Mouse (Mus musculus): ENCODE data around the gene Vsir.

Gene Vsir

DNA sequence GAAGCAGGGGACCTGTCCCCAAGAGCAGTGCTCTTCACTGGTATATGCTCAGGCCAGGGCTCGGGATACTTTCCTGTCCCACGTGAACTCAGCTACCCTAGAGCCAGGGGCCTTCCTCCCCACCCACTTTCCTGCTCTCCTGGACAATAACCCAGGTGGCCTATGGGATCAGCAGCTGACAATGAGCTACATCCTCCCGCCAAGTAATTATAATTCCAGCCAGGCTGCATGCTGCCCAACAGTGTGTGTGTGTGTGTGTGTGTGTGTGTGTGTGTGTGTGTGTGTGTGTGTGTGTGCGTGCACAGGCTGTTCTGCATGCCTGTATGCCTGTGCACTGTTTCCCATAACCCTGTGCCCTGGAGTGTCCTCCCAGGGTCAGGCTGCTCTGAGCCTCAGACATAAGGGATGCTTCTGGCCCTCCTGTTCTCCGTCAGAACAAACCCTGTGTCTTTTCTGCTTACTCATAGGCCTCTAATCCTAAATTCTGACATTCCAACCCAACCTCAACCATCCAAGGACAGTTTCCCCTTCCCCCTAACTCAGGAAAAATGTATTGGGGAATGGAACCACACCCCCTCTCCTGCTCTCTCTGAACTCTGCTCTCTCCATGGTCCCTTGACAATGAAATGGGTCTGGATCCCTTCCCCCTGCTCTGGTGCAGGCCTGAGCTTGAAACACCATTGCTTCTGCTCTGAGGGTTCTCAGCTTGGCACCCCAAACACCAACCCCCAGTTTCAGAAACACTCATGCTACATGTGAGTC is 6.8 kb downstream of the Vsir start:
- peak; percentile 18 for DNase-seq (ENCODE audit: low read depth)

DNA sequence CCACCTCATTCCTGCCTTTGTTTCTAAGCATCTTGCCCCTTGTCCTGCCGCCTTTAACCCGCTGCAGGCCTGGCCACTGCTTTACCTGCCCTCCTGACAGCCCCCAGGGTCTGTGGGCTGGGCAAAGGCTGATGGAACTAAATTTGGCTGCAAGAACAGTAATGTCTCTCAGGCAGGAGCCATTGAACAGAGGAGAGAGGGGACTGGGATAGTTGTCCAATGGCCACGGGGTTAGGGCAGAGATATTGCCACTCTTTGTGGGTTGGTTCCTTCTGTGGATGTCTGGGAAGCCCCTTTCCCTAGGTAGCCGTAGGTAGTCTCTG is 7.3 kb downstream of the Vsir start:
- no peak for DNase-seq (ENCODE audit: low read depth)

DNA sequence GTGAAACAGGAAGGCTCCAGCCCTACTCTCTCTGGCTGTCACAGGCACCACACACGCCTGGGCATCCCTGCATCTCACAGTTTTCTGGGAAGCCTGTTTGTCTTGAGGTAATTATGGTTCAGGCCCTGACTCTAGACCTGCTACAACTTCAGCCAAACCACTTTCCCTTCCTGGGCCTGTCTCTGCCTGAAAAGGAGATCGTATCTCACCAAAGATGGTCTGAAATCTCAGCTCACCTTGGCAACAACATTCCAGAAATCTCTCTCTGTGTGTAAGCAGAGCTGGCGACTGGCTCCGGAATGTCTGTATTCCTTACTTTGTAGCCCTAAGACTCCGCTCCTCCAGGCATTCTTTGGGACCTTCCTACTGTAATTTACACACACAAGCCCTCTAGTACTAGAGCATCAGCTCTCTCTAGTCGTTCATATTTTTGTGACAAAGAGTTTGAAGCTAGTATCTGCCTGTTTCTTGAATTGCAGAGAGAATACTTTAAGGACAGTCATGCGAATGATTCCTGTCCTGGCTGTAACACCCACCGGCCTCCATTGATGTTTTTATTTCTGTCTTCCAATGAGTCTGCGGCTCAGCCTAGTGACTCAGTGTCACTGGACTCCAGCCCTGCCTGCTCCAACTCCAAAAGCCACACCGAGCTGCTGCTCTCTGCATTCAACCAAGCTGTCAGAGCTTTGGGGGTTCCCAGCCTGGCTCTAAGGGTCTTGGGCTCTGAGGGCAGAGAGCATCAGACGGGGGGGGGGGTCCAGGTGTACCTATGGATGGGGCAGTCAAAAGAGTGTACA is 8.4 kb downstream of the Vsir start:
- no peak for DNase-seq (ENCODE audit: low read depth)

DNA sequence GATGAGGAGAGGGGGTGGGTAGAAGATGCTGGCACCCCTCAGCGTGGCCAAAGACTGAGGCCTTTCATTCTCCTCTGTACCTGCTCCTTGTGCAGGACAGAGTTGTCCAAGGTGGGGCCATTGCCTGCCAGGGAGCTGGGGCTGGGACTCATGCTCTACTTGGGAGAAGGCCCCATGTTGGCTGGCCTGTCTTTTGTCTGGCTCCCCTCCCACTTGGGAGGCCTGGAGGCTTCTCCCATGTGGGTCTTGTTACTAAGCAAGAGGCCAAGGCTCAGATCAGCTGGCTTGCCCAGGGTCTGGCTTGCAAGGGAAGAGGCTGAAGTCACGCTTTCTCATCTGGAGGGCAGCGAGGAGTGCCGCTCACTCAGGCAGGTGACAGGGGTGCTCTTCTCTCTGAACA is 10.8 kb downstream of the Vsir start:
- DNase-seq (ENCODE audit: low read depth): no peak

DNA sequence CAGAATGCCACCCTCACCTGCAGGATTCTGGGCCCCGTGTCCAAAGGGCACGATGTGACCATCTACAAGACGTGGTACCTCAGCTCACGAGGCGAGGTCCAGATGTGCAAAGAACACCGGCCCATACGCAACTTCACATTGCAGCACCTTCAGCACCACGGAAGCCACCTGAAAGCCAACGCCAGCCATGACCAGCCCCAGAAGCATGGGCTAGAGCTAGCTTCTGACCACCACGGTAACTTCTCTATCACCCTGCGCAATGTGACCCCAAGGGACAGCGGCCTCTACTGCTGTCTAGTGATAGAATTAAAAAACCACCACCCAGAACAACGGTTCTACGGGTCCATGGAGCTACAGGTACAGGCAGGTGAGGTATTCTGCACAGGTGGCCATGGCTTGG is 11.2 kb downstream of the Vsir start:
- no peak for DNase-seq (ENCODE audit: low read depth)

DNA sequence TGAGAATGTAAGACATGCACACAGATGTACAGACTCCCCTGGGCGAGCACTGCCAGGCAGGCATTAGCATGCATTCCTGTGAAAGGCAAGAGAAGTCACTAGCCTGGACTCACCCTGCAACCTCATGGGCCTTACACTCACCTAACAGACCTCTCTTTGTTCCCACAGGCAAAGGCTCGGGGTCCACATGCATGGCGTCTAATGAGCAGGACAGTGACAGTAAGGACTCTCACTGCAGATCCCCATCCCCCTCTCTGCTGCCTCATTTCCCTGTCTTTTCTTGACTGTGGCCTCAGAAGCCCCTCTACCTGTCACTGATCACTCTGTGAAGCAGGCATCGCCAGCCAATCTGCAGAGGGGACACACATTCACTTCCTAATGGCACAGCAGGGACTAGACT is 12.1 kb downstream of the Vsir start:
- DNase-seq (ENCODE audit: low read depth): no peak

DNA sequence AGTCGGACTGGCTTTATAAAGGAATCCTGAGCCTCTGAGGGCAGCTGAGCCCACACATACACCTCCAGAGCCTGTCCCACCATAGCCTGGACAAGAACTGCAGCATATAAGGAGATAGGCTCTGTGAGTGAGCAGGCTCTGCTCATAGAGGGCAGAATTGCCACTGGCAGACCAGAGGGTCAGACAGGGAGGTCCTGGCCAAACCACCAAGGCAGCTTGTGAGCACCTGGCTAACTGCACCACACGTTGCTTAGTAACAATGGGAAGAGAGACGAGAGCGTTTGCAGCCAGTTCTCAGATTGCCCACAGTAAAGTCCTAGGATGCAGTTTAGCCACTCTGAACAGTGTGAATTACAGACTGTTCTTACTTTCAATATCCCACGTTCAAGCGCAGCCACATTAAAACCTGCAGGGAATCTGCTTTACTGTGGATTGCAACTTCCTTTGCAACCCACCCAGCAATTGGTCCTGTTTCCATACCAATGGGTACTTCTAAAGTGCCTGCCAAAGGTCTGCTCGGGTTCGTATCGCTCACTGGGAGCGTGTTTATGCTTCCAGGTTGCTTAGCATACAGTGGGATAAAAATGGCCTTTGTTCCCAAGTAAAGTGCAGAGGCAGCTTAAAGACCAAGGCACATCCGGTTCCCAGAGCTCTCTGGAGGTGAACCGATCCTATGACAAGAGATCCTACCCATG is 15.1 kb downstream of the Vsir start:
- no peak for DNase-seq (ENCODE audit: low read depth)

DNA sequence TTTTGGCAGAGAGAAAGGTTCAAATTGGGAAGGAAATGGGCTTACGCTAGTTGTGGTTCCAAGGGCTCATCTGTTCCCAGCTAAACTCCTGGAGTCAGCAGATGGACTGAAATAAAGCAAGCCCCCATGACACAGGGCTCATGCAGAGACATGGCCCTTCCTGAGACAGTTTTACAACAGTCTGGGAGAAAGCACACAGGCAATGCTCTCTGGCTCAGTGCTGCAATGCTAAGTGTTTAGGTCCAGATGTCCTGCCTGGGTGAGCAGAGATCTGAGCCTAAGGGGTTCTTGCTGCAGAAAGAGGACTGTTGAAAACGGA is 15.6 kb downstream of the Vsir start:
- DNase-seq (ENCODE audit: low read depth): no peak

DNA sequence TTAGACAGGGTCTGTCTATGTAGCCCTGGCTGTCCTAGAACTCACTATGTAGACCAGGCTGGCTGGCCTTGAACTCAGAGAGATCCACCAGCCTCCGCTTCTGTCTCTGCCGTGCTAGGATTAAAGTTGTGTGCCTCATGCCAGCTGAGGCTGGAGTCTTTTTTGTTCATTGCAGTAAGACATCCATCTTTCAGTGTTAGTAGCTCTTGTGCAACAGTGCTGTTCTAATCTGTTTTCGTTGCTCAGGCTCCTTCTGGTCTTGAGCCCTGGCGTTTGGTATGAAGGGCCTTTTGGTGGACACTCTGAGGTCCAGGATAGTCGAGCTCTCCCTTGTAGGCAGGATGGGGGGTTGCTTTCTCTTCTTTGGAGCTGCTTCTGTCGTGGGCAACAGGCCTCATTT is 16.8 kb downstream of the Vsir start:
- no peak for DNase-seq (ENCODE audit: low read depth)

DNA sequence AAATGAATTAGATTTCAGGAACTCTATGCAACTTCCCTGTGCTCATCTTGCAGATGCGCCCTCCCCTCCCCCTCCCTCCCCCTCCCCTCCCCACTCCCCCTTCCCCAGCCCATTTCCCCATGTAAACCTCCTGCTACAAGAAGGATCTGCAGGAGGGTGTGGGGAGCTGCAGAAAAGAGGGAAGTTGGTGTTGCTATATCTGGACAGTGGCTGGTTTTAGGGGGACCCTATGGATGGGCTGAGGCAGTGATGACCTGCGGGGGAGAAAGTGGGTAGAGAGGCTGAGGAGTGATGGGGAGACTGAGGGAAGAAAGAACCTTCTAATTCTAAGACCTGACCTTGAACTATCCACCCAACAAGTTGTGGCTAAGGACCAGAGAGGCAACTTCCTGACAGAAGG is 20.5 kb downstream of the Vsir start:
- no peak for DNase-seq (ENCODE audit: low read depth)

DNA sequence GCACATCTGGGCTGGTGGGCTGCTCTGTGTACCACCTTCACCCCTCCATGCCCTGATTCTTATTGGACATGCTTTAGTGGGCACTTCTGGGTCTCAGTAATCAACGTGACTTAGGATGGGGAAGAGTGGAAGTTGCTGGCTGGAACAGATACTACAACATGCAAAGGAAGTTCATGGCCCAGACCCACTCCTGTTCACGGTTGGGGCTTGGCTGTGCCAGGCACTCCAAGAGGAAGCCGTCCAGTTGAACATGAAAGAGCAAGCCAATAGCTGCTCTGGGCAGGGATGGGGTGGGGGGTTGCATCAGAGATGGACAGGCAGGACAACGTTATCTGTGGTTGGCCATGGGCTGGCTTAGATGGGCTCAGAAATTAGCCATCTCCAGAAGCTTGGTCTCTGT is 21.3 kb downstream of the Vsir start:
- DNase-seq (ENCODE audit: low read depth): no peak

DNA sequence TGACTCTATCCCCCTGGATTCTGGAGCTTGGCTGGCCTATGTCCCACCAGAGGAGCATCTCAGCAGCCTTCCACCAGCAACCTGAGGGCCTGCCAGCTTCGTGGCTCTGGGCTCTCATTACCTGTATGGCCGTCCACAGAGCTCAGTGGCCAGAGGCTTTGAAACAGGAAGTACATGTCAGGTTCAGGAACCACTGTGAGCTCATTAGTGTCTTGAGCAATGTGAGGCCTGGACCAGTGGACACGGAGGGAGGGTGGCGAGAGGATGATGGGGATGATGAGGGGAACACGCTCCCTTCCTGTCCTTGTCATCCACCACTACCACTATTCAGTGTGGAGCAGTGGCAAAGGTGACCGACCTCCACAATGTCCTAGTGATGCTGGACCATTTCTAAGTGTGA is 22.8 kb downstream of the Vsir start:
- no peak for DNase-seq (ENCODE audit: low read depth)

DNA sequence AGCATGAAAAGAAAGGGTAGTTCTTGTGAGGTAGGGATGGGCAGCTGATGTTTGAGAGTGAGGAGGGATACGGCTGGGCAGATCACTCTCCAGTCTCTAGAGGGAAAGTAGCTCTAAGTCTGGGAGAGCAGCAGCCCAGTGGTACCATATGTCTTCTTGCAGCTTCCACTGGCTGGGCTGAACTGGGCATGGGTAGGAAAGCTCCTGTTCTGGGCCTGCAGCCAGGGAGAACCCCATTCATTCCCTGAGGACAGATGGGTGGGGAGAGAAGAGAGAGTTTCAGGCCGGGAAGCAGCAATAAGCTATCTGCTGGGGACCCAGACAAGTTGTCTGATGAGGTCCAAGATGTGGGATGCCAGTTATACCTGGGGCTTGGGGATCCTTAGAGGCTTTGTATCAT is 23.4 kb downstream of the Vsir start:
- no peak for DNase-seq (ENCODE audit: low read depth)

DNA sequence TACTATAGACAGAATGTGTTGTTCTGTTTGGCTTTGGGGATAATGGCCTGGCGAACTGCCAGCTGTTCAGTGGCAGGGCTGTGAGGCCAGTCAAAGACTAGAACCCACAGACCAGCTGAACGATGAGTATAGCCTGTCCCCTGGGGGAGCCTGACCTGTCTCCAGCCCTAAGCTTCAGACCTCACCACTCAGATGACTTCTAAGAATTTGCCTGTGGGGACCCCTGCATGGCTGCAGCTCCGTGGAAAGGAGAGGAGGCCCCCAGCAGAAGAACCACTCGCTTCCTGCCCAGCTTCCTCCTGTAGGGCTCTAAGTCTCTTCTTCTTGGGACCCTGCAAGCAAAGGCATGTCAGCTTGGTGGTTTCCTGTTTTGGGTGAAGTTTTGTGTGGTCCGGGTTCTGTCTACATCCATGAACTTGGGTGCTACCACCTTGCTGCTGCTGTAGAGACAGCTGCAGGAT is 24.0 kb downstream of the Vsir start:
- DNase-seq (ENCODE audit: low read depth): peak; percentile 71

DNA sequence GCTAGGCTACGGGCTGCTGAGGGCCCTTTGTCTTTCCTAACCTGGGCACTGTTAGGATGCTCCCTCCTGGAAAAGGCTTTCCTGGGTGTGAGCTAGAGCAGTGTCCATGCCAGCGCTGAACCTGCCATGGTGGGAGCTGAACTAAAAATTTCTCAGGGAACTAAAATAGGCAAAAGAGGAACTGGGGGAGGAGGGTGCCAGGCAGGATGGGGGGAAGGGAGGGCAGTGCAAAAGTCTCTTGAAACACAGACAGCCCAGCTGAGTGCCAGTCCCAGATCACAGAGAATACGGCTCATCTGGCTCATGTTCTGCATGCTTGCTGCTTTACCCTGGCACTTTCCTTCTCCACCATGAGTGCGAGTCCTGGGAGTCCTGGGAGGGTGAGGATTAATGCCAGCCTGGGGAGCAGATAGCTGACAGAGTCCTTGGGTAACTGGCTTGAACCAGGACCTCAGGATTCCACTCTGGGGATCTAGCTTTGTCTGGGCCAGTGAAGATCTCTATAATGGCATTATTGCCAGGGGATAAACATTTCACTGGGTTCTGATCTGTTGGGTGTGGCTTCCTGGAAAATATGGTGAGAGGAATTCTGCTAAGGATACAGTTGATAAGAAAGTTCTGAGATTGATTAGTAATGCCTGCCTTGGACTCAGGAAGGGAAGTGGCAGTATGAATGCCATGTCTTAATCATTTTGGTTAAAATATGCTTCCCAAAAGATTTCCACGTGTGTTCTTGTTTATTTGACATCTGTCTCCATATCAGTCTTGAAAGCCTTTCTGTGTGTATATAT is 25.1 kb downstream of the Vsir start:
- peak; percentile 60 for DNase-seq (ENCODE audit: low read depth)

DNA sequence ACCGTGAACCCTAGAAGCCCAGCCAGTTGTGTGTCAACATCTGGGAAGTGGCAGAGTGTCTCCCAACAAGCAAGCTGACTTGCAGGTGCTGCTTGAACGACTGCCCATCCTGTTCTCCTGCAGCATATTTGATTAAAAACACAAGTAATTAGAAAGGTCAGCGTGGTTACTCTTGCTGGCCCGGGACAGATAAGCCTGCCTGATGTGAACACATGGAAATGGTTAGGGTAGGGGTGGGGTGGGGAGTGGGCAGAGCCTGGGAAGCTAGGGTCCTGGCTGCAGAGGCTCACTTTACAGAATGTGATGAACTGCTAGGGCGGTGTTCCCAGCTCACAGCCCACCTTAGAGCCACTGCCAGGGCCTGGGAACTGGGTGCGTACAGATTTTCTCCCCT is 26.9 kb downstream of the Vsir start:
- DNase-seq (ENCODE audit: low read depth): no peak

DNA sequence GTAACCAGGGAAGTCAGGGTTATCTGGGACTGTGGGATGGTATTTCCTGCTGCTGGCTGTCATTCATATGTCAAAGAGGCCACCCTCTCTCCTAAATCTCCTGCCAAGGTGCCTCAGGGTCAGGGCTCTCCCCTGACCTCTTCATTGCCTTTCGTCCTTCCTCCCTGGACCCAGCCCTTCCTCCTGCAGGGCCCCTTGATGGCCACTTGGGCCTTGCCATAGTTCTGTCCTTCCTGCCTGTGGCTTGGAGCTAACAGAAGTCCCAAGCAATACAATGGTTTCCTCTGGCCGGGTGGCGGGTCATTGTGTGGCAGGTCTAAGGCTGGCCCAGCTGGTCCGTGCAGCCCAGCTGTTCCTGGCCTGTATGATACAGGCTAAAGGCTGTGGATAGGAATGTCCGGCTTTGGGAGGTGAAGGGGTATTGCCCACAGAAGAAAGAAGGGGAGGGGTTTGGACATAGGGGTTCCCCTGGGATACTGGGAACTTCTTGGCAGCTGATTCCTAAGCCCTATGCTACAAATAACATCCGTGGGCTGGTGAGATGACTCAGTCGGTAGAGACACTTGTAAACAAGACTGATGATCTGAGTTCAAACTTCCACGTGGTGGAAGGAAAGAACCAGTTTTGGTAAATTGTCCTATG is 27.4 kb downstream of the Vsir start:
- peak; percentile 51 for DNase-seq (ENCODE audit: low read depth)

DNA sequence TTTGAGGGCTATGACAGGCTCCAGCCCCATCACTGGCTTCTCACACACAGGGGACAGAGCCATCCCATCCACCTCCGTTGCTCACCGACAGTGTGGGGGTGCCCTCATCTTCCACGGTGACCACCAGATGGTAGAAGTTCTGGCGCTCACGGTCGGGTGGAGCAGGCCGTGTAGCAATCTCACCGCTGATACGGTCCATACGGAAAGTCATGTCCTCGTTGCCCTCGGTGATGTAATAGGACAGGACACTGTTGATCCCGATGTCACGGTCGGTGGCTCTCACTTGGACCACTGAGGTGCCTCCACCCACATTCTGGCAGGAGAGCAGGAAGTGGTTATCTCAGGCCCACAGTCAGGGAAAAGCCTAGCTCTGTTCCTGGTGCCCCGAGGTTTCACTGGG is 30.1 kb downstream of the Vsir start:
- no peak for DNase-seq (ENCODE audit: low read depth)

DNA sequence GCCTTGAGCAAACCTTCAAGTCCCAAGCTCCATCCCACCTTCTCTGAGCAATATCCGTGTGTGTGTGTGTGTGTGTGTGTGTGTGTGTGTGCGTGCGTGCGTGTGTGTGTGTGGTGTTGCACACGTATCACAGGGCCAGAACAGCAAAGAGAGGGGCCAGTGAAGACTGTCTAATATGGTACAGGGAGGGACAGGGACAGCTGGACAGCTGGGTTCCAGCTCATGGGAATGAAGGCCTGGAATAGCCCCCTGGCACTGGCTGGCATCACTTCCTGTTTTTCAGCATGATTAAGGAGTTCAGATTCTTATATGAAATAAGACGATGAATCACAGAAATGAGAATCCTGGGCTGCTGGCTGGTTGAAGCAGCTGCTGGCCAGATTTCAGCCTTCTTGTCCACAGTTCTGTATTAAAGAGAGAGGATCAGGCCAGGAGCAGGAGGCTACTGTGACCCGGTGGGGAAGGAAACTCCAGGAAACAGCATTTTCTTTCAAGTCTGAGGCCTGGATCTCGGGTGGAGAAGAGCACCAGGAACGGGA is 32.8 kb downstream of the Vsir start:
- no peak for DNase-seq (ENCODE audit: low read depth)

DNA sequence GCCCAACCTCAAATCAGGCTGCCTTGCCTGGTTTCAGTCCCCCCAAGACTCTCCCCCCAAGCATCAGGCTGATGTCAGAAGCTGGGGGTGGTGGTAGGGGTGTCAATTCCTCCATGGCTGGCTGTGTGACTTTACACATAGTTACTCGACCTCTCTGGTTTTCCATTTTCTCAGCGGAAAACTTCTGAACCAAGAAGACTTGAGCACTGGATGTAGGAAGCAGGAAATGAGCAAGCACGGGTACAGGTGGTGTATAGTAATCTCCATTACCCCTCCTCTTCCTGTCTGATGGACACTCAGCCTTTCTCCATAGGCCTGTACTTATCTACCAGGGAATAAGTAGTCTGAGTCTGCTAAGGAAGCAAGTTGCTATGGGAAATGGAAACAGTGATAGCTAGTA is 33.6 kb downstream of the Vsir start:
- DNase-seq (ENCODE audit: low read depth): peak; percentile 61

DNA sequence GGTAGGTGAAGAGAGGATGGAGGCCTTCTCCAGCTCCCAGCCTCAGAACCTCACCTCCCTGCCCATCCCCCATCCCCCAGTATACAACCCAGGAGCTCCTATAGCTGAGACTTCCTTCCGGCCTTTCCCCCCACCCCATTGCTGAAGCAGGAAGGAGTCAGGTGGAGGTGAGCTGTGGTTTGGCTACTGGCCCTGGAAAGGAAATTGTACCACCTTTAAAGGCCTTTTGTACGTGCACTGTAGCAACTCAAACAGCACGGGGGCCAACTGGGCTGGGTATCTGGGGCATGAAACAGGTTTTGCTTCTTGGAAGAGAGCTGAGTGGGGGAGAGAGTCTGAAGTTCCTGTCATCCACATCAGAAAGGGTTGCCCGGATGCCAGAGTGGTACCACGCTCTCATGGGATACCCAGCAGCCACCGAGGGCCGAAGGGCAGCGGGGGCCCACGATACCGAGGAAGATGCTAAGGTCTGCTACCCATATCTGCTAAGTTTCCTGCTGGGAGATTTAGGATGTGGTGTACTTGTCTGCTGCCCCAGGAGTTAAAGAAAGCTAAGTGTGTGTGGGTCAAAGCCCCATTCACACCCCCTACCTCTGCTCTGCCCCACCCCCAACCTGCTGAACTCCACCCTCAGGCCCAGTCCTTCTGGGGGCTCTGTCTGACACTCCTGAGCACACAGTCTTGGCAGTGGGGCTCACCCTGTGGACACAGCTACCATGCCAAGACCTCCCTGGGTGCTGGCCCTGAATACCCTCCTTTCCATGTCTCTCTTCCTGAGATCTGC is 34.7 kb downstream of the Vsir start:
- peak; percentile 85 for DNase-seq (ENCODE audit: low read depth)
